Mouse (Mus musculus) C2C12 (cell line): ENCODE data around the gene Lcn10.
"Not testable (repeated sequence)": the region's sequence is repeated elsewhere in the genome, so short reads cannot be mapped to it uniquely, and the experiment has no call there.

ENCODE experiments used
- CEBPB ChIP-seq: IDR thresholded peaks from one replicate; pipeline ENCODE4 v1.6.1; 2011; ENCODE audit warnings: low read depth, mild to moderate bottlenecking, control low read depth, moderate library complexity
- CTCF ChIP-seq: IDR thresholded peaks from one replicate; pipeline ENCODE4 v1.5.1; 2011; ENCODE audit not compliant: control insufficient read depth, insufficient read depth, insufficient read length
- FOSL1 ChIP-seq: IDR thresholded peaks from one replicate; pipeline ENCODE4 v1.8.0; 2011; ENCODE audit warnings: mild to moderate bottlenecking, low read length; ENCODE audit not compliant: poor library complexity, insufficient read depth, severe bottlenecking
- MAX ChIP-seq: IDR thresholded peaks from one replicate; pipeline ENCODE4 v1.6.1; 2011; ENCODE audit warnings: mild to moderate bottlenecking, control low read depth
- MYOD1 ChIP-seq: IDR thresholded peaks from one replicate; pipeline ENCODE4 v1.6.1; 2011; ENCODE audit warnings: low read depth; ENCODE audit not compliant: control insufficient read depth, insufficient read length
- MYOG ChIP-seq: IDR thresholded peaks from one replicate; pipeline ENCODE4 v1.6.1; 2011; ENCODE audit not compliant: control insufficient read depth, insufficient read length; ENCODE audit errors: extremely low read depth
- USF1 ChIP-seq: IDR thresholded peaks from one replicate; pipeline ENCODE4 v1.6.1; 2011; ENCODE audit warnings: low read depth, mild to moderate bottlenecking, control low read depth, moderate library complexity

- TF ChIP-seq CTCF, MYOD1, MYOG, USF1, MAX, FOSL1, CEBPB: not testable (repeated sequence)
Observed at GRCm38 (mm10) chr2:25709056-25709455, 26.5 kb downstream of the Lcn10 start.
